Mouse (Mus musculus): ENCODE results near the gene Ube2g2.

Ube2g2 gene

GRCm38 (mm10) chr10:77622055-77622988 is at the start of gene Ube2g2:
Gene Ube2g2 (plus strand): TSS chr10:77622275.
- peak; percentile 94 for DNase-seq

DNA sequence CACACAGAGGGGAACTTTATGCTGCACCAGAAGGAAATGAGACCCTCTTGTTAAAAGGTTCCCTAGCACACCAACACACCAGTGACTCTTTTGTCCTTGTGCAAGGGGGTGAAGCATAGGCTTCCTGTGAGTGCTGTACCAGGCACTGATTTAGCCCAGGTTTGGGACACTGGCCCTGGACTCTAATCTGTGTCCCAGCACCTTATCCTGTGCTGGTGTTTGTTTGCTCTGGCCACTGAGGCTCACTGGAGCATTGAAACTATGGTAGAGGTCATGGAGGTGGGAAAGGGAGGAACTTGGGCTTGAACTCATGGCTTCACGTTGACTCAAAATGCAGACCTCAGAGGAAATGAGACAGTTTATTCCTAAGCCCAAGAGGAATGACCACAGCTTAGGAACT is 48.9 kb upstream of the Ube2g2 start:
- DNase-seq, result no peak

DNA sequence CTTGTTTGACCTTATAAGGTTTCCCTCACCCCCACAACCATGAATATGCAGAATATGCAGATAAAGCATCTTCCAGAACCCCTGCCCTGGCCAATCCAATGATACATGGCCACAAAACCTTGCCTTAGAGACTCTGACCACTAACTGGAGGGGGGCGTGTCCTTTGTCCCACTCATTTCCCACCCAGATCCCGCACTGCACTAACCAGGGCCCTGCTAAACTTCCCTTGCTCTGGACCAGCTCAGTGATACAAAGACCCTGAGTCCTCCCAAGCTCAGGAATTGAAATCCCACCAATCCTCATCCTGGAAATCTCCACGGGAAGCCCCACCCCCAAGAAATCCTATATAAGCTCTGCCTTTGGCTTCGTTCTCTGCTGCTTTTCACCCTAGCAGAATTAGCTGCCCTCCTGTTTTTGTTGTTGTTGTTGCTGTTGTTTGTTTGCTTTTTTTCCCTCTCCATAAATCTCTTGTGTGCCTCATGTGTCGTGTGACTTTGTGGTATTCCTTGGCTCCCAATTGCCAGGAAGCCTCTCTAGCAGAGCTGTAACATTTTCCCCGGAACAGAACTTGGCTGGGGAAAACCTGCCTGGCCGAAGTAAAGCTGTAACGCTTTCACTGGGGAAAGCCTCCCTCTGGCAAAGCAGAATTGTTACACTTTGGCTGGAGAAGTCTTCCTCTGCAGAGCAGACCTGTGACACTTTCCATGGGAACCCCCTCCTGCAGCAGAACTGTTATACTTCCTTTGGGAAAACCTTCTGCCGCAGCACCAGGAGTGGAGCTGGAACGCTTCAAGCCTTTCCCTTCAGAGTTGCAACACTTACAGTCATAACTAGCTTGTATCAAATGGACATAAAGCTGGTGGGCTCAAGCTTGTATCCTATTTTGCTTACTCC is 41.8 kb upstream of the Ube2g2 start:
- DNase-seq, result no peak

DNA sequence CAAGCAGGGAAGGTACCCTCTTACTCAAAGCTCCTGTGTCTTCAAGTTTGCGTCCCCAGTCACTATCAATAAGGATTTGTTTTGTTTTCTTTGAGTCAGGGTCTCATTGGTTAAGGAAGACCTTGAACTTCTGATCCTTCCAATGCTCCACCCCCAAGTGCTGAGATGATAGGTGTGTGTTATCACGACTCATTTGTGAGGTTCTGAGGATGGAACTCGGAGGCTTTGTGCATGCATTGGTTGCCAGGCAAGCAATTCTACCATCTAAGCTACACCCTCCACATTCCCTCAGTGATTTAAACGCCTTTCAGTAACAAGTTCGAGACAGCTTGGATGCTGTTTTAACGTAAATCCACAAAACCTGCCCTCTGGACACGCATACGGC is 41.1 kb upstream of the Ube2g2 start:
- no peak for DNase-seq

- DNase-seq, result peak; percentile 98
Observed at GRCm38 (mm10) chr10:77581408-77582284, 40.4 kb upstream of the Ube2g2 start, which contains the start of gene Pttg1ip. Gene Pttg1ip (plus strand): TSS chr10:77581720.

DNA sequence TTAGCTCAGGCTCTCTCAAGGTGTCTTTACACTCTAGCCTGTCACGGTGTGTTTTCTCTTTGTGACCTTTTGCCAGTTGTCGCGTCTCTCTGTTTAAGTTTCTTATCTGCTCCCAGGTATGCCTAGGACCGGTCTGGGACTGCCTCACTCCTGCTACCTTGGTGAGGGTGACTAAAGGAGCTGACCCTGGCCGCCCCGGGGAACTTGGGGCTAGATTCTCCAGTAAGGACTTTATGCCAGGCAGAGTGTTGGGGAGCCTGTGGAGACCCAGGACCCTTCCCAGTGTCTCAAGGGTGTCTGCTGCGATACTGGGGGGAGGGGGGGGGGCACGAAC is 39.8 kb upstream of the Ube2g2 start:
- DNase-seq, result peak; percentile 29

GRCm38 (mm10) chr10:77583795-77584422 is 38.2 kb upstream of the Ube2g2 start:
- peak; percentile 26 for DNase-seq

GRCm38 (mm10) chr10:77586637-77587036 is 35.4 kb upstream of the Ube2g2 start:
- DNase-seq, result no peak

- DNase-seq, result no peak
Observed at GRCm38 (mm10) chr10:77587091-77587775, 34.8 kb upstream of the Ube2g2 start.

DNA sequence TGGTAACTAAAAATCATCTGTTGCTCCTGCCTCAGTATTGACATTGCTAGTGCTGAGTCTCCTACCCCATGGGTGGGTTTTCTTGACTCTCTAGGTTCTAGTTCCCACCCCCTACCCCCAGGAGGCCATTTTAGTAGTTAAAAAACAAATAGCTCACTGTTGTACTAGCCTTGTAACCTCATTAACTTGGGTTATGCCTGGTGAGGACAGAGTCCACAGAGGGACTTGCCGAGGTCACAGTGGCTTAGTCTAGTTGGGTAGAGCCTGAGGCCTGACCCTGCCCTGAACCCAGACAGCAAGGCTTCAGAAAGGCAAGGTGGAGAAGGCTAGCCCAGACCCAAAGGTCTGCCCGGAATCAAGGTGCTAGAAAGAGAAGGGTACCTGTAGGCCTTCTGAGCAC is 34.0 kb upstream of the Ube2g2 start:
- DNase-seq, result no peak

GRCm38 (mm10) chr10:77589117-77589516 is 33.0 kb upstream of the Ube2g2 start:
- DNase-seq, result peak; percentile 33

DNA sequence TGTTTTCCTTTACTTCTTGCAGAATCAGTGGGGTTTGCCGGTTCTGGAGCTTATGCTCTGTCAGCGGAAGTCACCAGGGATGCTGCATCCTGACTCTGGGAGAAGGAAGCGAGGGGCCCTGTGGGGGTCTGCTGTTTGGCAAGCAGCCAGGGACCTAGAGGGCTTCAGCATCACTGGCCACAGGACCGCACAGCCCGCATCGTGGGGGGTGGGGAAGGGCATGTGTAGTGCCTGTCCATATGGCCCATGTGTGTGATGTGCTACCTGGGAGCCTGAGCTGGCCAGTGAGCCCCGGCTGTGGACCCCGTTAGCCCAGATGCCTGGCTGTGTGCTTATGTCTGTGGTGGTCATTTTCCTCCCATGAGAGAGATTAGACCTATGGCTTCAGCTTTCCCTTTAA is 32.3 kb upstream of the Ube2g2 start:
- DNase-seq, result peak; percentile 14

GRCm38 (mm10) chr10:77590812-77591211 is 31.3 kb upstream of the Ube2g2 start:
- DNase-seq, result peak; percentile 84

- DNase-seq, result no peak
Observed at GRCm38 (mm10) chr10:77591546-77591945, 30.5 kb upstream of the Ube2g2 start.

GRCm38 (mm10) chr10:77596060-77596459 is 26.0 kb upstream of the Ube2g2 start:
- DNase-seq, result no peak

GRCm38 (mm10) chr10:77603021-77603420 is 19.1 kb upstream of the Ube2g2 start:
- no peak for DNase-seq

DNA sequence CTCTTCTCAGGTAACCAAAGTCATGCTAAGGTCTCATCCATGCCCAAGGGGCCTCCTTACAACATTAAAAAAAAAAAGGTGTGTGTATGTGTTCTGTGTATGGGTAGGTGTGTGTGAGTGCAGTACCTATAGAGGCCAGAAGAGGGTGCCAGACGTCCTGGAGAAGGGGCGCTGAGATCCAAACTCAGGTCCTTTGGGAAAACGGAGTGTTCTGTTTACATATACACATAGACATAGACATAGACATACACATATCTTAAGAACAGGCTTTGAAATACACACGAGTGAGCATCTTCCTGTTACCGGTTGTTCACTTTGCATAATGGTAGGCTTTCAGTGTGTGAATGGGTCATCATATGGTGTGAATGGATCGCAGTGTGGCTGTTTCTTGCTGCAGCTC is 18.0 kb upstream of the Ube2g2 start:
- no peak for DNase-seq

DNA sequence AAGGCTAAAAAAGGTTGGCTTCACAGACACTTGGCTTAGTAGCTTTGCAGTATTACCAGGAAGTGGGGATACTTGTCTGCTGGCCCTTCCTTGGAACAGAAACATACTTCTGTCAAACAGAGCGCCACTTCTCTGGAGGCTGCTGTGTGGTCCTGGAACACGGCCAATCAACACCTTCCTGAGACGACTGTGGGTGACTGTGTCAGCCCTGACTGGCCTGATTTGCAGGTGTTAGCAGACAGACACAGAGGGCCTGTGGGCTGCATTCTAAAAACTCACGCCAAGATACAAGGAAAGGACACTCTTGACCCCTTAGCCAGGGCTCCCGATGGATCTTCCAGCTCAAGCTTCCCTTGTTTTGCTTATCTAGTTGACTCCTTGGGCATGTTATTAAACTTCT is 17.1 kb upstream of the Ube2g2 start:
- no peak for DNase-seq

GRCm38 (mm10) chr10:77605368-77605767 is 16.7 kb upstream of the Ube2g2 start:
- DNase-seq, result peak; percentile 54

GRCm38 (mm10) chr10:77605908-77606826 is 15.9 kb upstream of the Ube2g2 start, which contains the start of the genes Sumo3 and Gm49325:
Gene Sumo3 (plus strand): TSS chr10:77606097.
Gene Gm49325 (plus strand): TSS chr10:77606197.
- DNase-seq, result peak; percentile 99

Measured in liver (tissue).